Mouse (Mus musculus): ENCODE data around the gene Vmn1r166.
"Not testable (repeated sequence)": the region's sequence is repeated elsewhere in the genome, so short reads cannot be mapped to it uniquely, and the experiment has no call there.

Vmn1r166 gene

DNA sequence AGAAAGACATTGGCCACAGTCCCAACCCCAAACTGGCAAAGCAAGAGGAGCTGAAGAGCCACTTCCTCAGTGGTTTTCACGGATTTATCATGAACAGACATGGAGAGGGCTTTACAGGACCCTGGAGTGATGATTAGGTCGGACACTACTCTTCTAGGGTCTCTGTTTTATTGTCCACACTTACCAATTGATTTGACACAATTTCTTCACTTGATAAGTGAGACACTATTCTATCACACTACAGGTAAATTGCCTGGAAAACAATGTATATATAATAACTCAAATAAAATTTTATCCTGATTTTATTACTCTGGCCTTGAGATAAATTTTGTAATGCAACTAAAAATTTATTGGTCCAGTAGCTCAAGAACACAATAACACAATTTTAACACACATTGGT is at the start of gene Vmn1r166:
Gene Vmn1r166, minus strand, starts transcription at position 101 of the 400 bp plus-strand sequence.
- not testable (repeated sequence) for DNase-seq (ENCODE audit: low spot score in 2 of 2)

DNA sequence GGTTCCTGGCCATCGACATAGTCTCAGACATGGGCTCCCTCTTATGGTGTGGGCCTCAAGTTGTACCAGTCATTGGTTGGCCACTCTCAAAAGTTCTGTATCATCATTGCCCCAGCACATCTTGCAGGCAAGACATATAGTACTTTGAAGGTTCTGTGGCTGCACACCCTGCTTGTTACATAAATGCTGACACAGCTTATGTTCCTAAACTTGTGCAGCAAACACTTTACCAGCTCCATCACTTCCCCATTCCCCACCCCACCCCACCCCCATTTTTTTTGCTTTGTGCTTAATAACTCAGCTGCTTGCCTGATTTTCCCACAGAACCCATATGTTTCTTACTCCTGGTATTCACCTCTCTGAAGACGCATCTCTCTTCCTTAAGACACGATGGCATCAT is 49.4 kb upstream of the Vmn1r166 start, which contains the start of gene Nlrp4e:
Gene Nlrp4e, plus strand, starts transcription at position 301 of the 400 bp plus-strand sequence.
- DNase-seq (ENCODE audit: low spot score in 2 of 2) = not testable (repeated sequence)

DNA sequence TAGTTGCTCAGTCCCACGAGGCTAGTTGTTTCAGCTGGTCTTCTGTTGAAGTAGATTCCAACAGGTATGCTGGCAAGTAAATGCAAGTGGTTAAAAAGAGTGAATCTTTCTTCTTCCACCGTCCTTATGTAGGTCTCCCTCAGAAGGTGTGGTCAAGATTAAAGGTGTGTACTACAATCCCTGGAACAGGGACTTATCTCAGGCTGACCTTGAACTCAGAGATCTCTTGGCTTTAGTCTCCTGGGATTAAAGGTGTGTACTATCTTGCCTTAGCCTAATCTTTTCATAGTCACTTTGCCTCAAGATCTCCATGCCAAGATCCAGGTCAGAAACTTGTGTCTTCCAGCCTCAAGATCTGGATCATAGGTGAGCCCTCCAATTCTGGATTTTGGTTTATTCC is 27.3 kb upstream of the Vmn1r166 start, which contains the start of gene Gm6902:
Gene Gm6902, minus strand, starts transcription at position 101 of the 400 bp plus-strand sequence.
- not testable (repeated sequence) for DNase-seq (ENCODE audit: low spot score in 2 of 2)

DNA sequence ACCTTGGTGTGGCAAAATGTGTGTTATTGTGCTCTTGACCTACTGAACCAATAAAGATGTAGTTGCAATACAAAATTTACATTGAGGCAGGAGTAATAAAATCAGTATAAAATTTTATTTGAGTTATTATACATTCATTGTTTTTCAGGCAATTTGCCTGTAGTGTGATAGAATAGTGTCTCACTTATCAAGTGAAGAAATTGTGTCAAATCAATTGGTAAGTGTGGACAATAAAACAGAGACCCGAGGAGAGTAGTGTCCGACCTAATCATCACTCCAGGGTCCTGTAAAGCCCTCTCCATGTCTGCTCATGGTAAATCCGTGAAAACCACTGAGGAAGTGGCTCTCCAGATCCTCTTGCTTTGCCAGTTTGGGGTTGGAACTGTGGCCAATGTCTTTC is 34.5 kb downstream of the Vmn1r166 start, which contains the start of gene Vmn1r165:
Gene Vmn1r165, plus strand, starts transcription at position 301 of the 400 bp plus-strand sequence.
- DNase-seq (ENCODE audit: low spot score in 2 of 2) = not testable (repeated sequence)

All from spleen, postnatal 10 days (tissue).